Mouse (Mus musculus) embryonic facial prominence, embryonic 10.5 days (tissue): ENCODE data around the gene Csnk1e. TPM values are rescaled to one million over a fixed set of nuclear protein-coding genes. Genes with fewer than 3 reads are reported as not detected.

Source experiments
- microRNA counts: library from miRNA; unstranded; fragments of <30 nt; microRNA quantifications from one replicate; lab custom pipeline; 2017
- microRNA-seq: library from miRNA; unstranded; fragments of <30 nt; microRNA quantifications from one replicate; pipeline ENCODE4, GENCODE M21; 2017
- polyA plus RNA-seq: library from polyadenylated mRNA; unstranded; fragments of >200 nt; fragmentation: Nextera tagmentation; extraction: Ambion mirVana; gene quantifications from 2 replicates; pipeline ENCODE4 v1.2.1, GENCODE M21; 2016

The Csnk1e gene
- polyA plus RNA-seq, 1 experiment from 2014 or later = 143 TPM

MicroRNAs encoded within 50 kb of the gene (microRNA counts, 519-probe panel; counts per million panel counts)
- microRNA mmu-miR-1943 (lab: Ali Mortazavi, UCI) = 188 counts per million, percentile 57 among the panel's probes with 10 or more counts

Small RNAs within 50 kb of the gene (microRNA-seq; reads per million reads assigned to microRNA genes)
- gene Gm44302 (not detected), gene Mir1943 (2.1 reads per million)

Other genes with a start within 250 kb of the Csnk1e start
- 45.6 and 50.1 TPM in 2 replicates for gene Pick1, start 226.4 kb downstream of the Csnk1e start, polyA plus RNA-seq
- gene Gm49486, start 226.2 kb downstream of the Csnk1e start, polyA plus RNA-seq = 0.29 and 0.35 TPM in 2 replicates
- 0.16 and 0.34 TPM in 2 replicates for gene Slc16a8, start 200.8 kb downstream of the Csnk1e start, polyA plus RNA-seq
- gene Baiap2l2, start 170.0 kb downstream of the Csnk1e start, polyA plus RNA-seq = 2.5 and 6.0 TPM in 2 replicates
- gene Pla2g6, start 127.2 kb downstream of the Csnk1e start, polyA plus RNA-seq = 18.4 and 20.4 TPM in 2 replicates
- 1.2 and 1.8 TPM in 2 replicates for gene Maff, start 108.9 kb downstream of the Csnk1e start, polyA plus RNA-seq
- 57.7 and 58.9 TPM in 2 replicates for gene Tmem184b, start 52.0 kb downstream of the Csnk1e start, polyA plus RNA-seq
- gene Kcnj4, start 49.7 kb upstream of the Csnk1e start, polyA plus RNA-seq = not detected in 2 replicates
- 7.1 and 8.8 TPM in 2 replicates for gene Kdelr3, start 60.8 kb upstream of the Csnk1e start, polyA plus RNA-seq
- gene Ddx17, start 91.2 kb upstream of the Csnk1e start, polyA plus RNA-seq = 43.7 and 44.9 TPM in 2 replicates
- 1.2 and 1.4 TPM in 2 replicates for gene Dmc1, start 149.5 kb upstream of the Csnk1e start, polyA plus RNA-seq
- gene Fam227a, start 203.4 kb upstream of the Csnk1e start, polyA plus RNA-seq = 2.0 and 2.3 TPM in 2 replicates
- 60.3 and 69.6 TPM in 2 replicates for gene Cby1, start 203.6 kb upstream of the Csnk1e start, polyA plus RNA-seq
- 250 and 258 TPM in 2 replicates for gene Tomm22, start 215.3 kb upstream of the Csnk1e start, polyA plus RNA-seq
- gene Josd1, start 232.4 kb upstream of the Csnk1e start, polyA plus RNA-seq = 22.9 and 23.9 TPM in 2 replicates
- gene Gtpbp1, start 235.3 kb upstream of the Csnk1e start, polyA plus RNA-seq = 47.7 and 51.6 TPM in 2 replicates